Mouse (Mus musculus) liver, embryonic 14.5 days (tissue): ENCODE results near the gene Atp5j. TPM values are rescaled to one million over a fixed set of nuclear protein-coding genes. Genes with fewer than 3 reads are reported as not detected.

ENCODE experiments used
- ATAC-seq: fragments of 200-750 bp; cut with Nextera tagmentation; 2 replicates; pipeline ENCODE4 v1.8.0; 2017; ENCODE audit warnings: moderate number of reproducible peaks, mild to moderate bottlenecking, moderate library complexity; ENCODE audit not compliant: insufficient read depth
- DNase-seq, 3 experiments: peaks; one replicate each; pipeline ENCODE4 v3.0.0-alpha.2; 2012 to 2013; ENCODE audit warnings: low read depth in 3 of 3, low spot score in 3 of 3
- H3K27ac ChIP-seq: fragments of 300-500 bp; sonication (generic); 2 replicates; pipeline ENCODE4 v1.5.1; 2014; ENCODE audit warnings: moderate library complexity, mild to moderate bottlenecking, control low read depth, inconsistent platforms
- H3K27me3 ChIP-seq: fragments of 300-500 bp; sonication (generic); 2 replicates; pipeline ENCODE4 v1.6.1; 2014; ENCODE audit warnings: mild to moderate bottlenecking, low read length, moderate library complexity; ENCODE audit not compliant: control insufficient read depth, insufficient read depth
- H3K36me3 ChIP-seq: fragments of 300-500 bp; sonication (generic); replicated peaks from 2 replicates; pipeline ENCODE4 v1.6.1; 2014; ENCODE audit warnings: low read depth; ENCODE audit not compliant: control insufficient read depth, insufficient read depth
- H3K4me1 ChIP-seq, 2 experiments: fragments of 200-500 bp in 1 of 2; fragments of 300-500 bp in 1 of 2; sonication (generic) in 1 of 2; replicated peaks; 2 replicates each; pipeline ENCODE4 v1.6.1; 2012 to 2014; ENCODE audit warnings: antibody characterized with exemption in 1 of 2, inconsistent platforms in 1 of 2, low read length in 1 of 2; ENCODE audit not compliant: control insufficient read depth in 2 of 2, insufficient read depth in 2 of 2
- H3K4me2 ChIP-seq: fragments of 300-500 bp; sonication (generic); 2 replicates; pipeline ENCODE4 v1.6.1; 2014; ENCODE audit warnings: low read depth, mild to moderate bottlenecking, control low read depth, moderate library complexity
- H3K4me3 ChIP-seq, 2 experiments: fragments of 200-500 bp in 1 of 2; fragments of 300-500 bp in 1 of 2; sonication (generic) in 1 of 2; 2 replicates each; pipeline ENCODE4 v1.5.1; 2012 to 2014; ENCODE audit warnings: low read depth in 2 of 2, low read length in 2 of 2, mild to moderate bottlenecking in 2 of 2, control low read depth in 1 of 2, inconsistent platforms in 1 of 2, moderate library complexity in 1 of 2; ENCODE audit not compliant: insufficient read depth in 1 of 2
- H3K9ac ChIP-seq: fragments of 300-500 bp; sonication (generic); replicated peaks from 2 replicates; pipeline ENCODE4 v1.6.1; 2014; ENCODE audit warnings: mild to moderate bottlenecking, control low read depth, moderate library complexity
- H3K9me3 ChIP-seq: fragments of 300-500 bp; sonication (generic); 2 replicates; pipeline ENCODE4 v1.6.1; 2016; ENCODE audit warnings: low read length, mixed read lengths; ENCODE audit not compliant: control insufficient read depth
- CTCF ChIP-seq: IDR thresholded peaks from 2 replicates; pipeline ENCODE4 v1.5.1; 2016; ENCODE audit warnings: antibody characterized with exemption, low read depth, control low read depth
- EP300 ChIP-seq: IDR thresholded peaks from 2 replicates; pipeline ENCODE4 v1.6.1; 2016; ENCODE audit warnings: antibody characterized with exemption, low read depth
- whole genome bisulfite sequencing: fragments of 180-500 bp; shearing (Covaris S2); extraction: QIAGEN DNeasy Blood & Tissue Kit; methylation state at CpG from one replicate; pipeline ENCODE4 v1.1.7; 2014; ENCODE audit not compliant: insufficient replicate concordance; 5-methylcytosine and 5-hydroxymethylcytosine counted together
- polyA plus RNA-seq, 2 experiments: library from polyadenylated mRNA; depleted of rRNA in 1 of 2; stranded (reverse) in 1 of 2; unstranded in 1 of 2; fragments of >200 nt; fragmentation: Nextera tagmentation in 1 of 2; extraction: Ambion mirVana in 1 of 2; gene quantifications; 2 replicates each; pipeline versions ENCODE4 v1.2.1 to v1.2.3; 2012 to 2014

Gene Atp5j
- polyA plus RNA-seq, 2 experiments: 155 to 628 TPM

- H3K9me3 ChIP-seq: no peaks in the 10 kb centered on the region
- TF ChIP-seq CTCF: no peak
- no peak for TF ChIP-seq EP300
- no peaks in the 10 kb centered on the region for H3K27me3 ChIP-seq
- DNase-seq: no peak
- H3K4me1 ChIP-seq: no peaks in the 10 kb centered on the region
- WGBS: 38% methylated on average over 2 of the region's 2 CpGs
- no peak overlapping the region for H3K9ac ChIP-seq
- no peaks in the 10 kb centered on the region for H3K36me3 ChIP-seq
- no peak overlapping the region for H3K4me3 ChIP-seq
- ATAC-seq: no peak
- no peak overlapping the region for H3K27ac ChIP-seq
- no peak overlapping the region for H3K4me2 ChIP-seq
These were observed 44.7 kb downstream of the Atp5j start for GRCm38 (mm10) chr16:84790595-84791165.

- no peak overlapping the region for H3K4me3 ChIP-seq
- no peak overlapping the region for H3K27ac ChIP-seq
- H3K9ac ChIP-seq: no peak overlapping the region
- no peaks in the 10 kb centered on the region; a peak in 1 of 4 replicates for H3K4me1 ChIP-seq
- no peaks in the 10 kb centered on the region for H3K9me3 ChIP-seq
- DNase-seq (no peak), ATAC-seq (no peak)
- no peak for TF ChIP-seq EP300
- no peak for TF ChIP-seq CTCF
- WGBS: 40% methylated on average over 7 of the region's 7 CpGs
- no peaks in the 10 kb centered on the region for H3K36me3 ChIP-seq
- H3K27me3 ChIP-seq: no peaks in the 10 kb centered on the region
- no peak overlapping the region for H3K4me2 ChIP-seq
These were observed 50.5 kb downstream of the Atp5j start for GRCm38 (mm10) chr16:84784966-84785365.

GRCm38 (mm10) chr16:84783279-84783678, 52.1 kb downstream of the Atp5j start:
- Histone ChIP-seq H3K27me3 (no peaks in the 10 kb centered on the region), H3K4me1 (no peaks in the 10 kb centered on the region; a peak in 1 of 4 replicates), H3K4me2 (no peak overlapping the region), H3K27ac (no peak overlapping the region), H3K4me3 (no peak overlapping the region), H3K9me3 (no peaks in the 10 kb centered on the region), H3K9ac (no peak overlapping the region), H3K36me3 (no peaks in the 10 kb centered on the region)
- ATAC-seq (no peak), DNase-seq (no peak)
- TF ChIP-seq CTCF (no peak), EP300 (no peak)
- WGBS: 17% methylated on average over 2 of the region's 2 CpGs

GRCm38 (mm10) chr16:84779718-84780117, 55.7 kb downstream of the Atp5j start:
- no peaks in the 10 kb centered on the region for H3K9me3 ChIP-seq
- no peak overlapping the region for H3K9ac ChIP-seq
- peaks cover 9% of the 10 kb centered on the region for H3K27me3 ChIP-seq
- H3K36me3 ChIP-seq: no peaks in the 10 kb centered on the region
- TF ChIP-seq CTCF (no peak), EP300 (no peak)
- no peak for ATAC-seq
- H3K4me3 ChIP-seq: no peak overlapping the region
- no peaks in the 10 kb centered on the region; a peak in 1 of 4 replicates for H3K4me1 ChIP-seq
- H3K4me2 ChIP-seq: no peak overlapping the region
- WGBS: 61% methylated on average over 5 of the region's 5 CpGs
- no peak overlapping the region for H3K27ac ChIP-seq
- no peak for DNase-seq

GRCm38 (mm10) chr16:84778861-84779630, 56.4 kb downstream of the Atp5j start:
- Histone ChIP-seq H3K4me1 (no peaks in the 10 kb centered on the region; a peak in 1 of 4 replicates), H3K4me3 (no peak overlapping the region), H3K9me3 (no peaks in the 10 kb centered on the region), H3K9ac (no peak overlapping the region), H3K4me2 (no peak overlapping the region), H3K36me3 (no peaks in the 10 kb centered on the region), H3K27ac (no peak overlapping the region), H3K27me3 (peaks cover 16% of the 10 kb centered on the region)
- no peak for ATAC-seq
- TF ChIP-seq CTCF: no peak
- TF ChIP-seq EP300: no peak
- no peak for DNase-seq
- WGBS: 66% methylated on average over 6 of the region's 6 CpGs
